Mouse (Mus musculus): ENCODE measurements around the gene Defb36. TPM values are rescaled to one million over a fixed set of nuclear protein-coding genes. Genes with fewer than 3 reads are reported as not detected.

Gene Defb36
- polyA plus RNA-seq, 1 experiment: not detected

DNA sequence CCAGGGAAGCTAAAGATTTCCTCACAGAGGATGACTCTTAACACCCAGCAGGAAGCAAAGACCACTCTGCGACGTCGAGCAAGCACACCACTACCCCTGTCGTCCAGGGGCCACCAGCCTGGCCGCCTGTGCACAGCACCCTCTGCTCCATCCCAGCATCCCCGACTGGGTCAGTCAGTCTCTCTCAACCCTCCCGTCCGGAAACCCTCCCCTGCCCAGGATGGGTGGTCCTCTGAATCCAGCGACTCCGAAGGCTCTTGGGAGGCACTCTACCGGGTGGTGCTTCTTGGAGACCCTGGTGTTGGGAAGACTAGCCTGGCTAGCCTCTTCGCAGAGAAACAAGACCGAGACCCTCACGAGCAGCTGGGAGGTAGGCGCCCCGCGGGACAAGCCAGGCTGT, 23.9 kb downstream of the Defb36 start:
- H3K27ac ChIP-seq (ENCODE audit: insufficient read depth, low read depth, low read length): peak overlapping the region; percentile 19; the same call in 1 of the 2 replicates
- TF ChIP-seq CTCF (IDR thresholded peaks at IDR 0.05; ENCODE audit: extremely low read depth, insufficient read length, insufficient replicate concordance, low read depth, low read length) (no peak), POLR2A (IDR thresholded peaks at IDR 0.05; ENCODE audit: low read depth, low read length) (no peak)
- H3K4me3 ChIP-seq (ENCODE audit: low read depth, low read length): peak overlapping the region; percentile 63
- 46% methylated on average over 17 of the region's 17 CpGs for WGBS
- peaks cover 20% of the 10 kb centered on the region for H3K27me3 ChIP-seq (ENCODE audit: control insufficient read depth, insufficient read depth, low read length)
- no peaks in the 10 kb centered on the region for H3K36me3 ChIP-seq (ENCODE audit: control insufficient read depth, insufficient read depth, low read length)
- H3K4me1 ChIP-seq (ENCODE audit: control insufficient read depth, insufficient read depth, insufficient read length, low read length): no peaks in the 10 kb centered on the region; the same call in 1 of the 2 replicates

DNA sequence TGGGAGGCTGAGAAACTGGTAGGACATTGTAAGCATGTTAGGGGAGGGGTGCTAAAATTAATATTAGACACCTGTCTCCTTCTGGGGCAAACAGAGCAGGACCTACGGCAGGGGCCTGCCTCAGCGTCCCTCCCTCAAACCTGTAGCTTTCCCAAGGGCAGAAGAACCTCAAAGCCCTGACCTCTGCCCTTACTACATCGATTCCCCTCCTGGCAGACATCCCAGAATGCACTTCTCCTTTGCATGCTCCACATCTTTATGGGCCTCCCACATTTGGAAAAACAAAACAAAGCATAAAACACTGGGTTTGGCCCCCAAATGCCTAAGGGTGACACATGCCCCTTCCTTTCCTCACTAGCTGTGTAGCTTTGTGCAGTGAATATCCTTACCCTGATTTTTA, 25.1 kb downstream of the Defb36 start:
- H3K4me3 ChIP-seq (ENCODE audit: low read depth, low read length): no peak overlapping the region; the same call in 1 of the 2 replicates

GRCm38 (mm10) chr2:152629904-152630303, 25.8 kb downstream of the Defb36 start:
- TF ChIP-seq CTCF (IDR thresholded peaks at IDR 0.05; ENCODE audit: extremely low read depth, insufficient read length, insufficient replicate concordance, low read depth, low read length): no peak
- no peak for TF ChIP-seq POLR2A (IDR thresholded peaks at IDR 0.05; ENCODE audit: low read depth, low read length)
- WGBS: 75% methylated on average over 6 of the region's 6 CpGs
- H3K27ac ChIP-seq (ENCODE audit: insufficient read depth, low read depth, low read length): no peak overlapping the region
- peaks cover 20% of the 10 kb centered on the region for H3K27me3 ChIP-seq (ENCODE audit: control insufficient read depth, insufficient read depth, low read length)
- no peak overlapping the region for H3K4me3 ChIP-seq (ENCODE audit: low read depth, low read length)
- H3K36me3 ChIP-seq (ENCODE audit: control insufficient read depth, insufficient read depth, low read length): no peaks in the 10 kb centered on the region
- H3K4me1 ChIP-seq (ENCODE audit: control insufficient read depth, insufficient read depth, insufficient read length, low read length): no peaks in the 10 kb centered on the region; the same call in 1 of the 2 replicates

More for the DNA sequence above, 25.1 kb downstream of the Defb36 start:
- 29% methylated on average over 3 of the region's 3 CpGs for WGBS
- Histone ChIP-seq H3K36me3 (ENCODE audit: control insufficient read depth, insufficient read depth, low read length) (no peaks in the 10 kb centered on the region), H3K27ac (ENCODE audit: insufficient read depth, low read depth, low read length) (no peak overlapping the region), H3K4me1 (ENCODE audit: control insufficient read depth, insufficient read depth, insufficient read length, low read length) (no peaks in the 10 kb centered on the region; the same call in 1 of the 2 replicates), H3K27me3 (ENCODE audit: control insufficient read depth, insufficient read depth, low read length) (peaks cover 20% of the 10 kb centered on the region)
- TF ChIP-seq CTCF (IDR thresholded peaks at IDR 0.05; ENCODE audit: extremely low read depth, insufficient read length, insufficient replicate concordance, low read depth, low read length) (no peak), POLR2A (IDR thresholded peaks at IDR 0.05; ENCODE audit: low read depth, low read length) (no peak)

DNA sequence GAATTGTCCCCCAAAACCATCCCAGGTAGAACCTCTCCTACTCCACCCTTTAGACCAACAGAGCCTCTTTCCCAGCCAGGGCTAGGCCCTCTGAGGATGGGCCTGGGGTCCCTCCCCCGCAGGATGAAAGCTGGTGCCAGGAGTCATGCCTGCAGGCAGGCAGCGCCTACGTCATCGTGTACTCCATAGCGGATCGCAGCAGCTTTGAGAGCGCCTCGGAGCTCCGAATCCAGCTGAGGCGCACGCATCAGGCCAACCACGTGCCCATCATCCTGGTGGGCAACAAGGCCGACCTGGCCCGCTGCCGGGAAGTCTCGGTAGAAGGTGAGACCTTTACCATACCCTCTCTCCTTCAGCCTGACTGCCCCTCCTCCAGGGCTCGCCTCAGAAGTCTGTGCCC, 29.2 kb downstream of the Defb36 start:
- Histone ChIP-seq H3K4me1 (ENCODE audit: control insufficient read depth, insufficient read depth, insufficient read length, low read length) (no peaks in the 10 kb centered on the region), H3K36me3 (ENCODE audit: control insufficient read depth, insufficient read depth, low read length) (no peaks in the 10 kb centered on the region), H3K27me3 (ENCODE audit: control insufficient read depth, insufficient read depth, low read length) (no peaks in the 10 kb centered on the region; the same call in none of the 2 replicates), H3K4me3 (ENCODE audit: low read depth, low read length) (no peak overlapping the region), H3K27ac (ENCODE audit: insufficient read depth, low read depth, low read length) (no peak overlapping the region)
- WGBS: 35% methylated on average over 17 of the region's 17 CpGs
- no peak for TF ChIP-seq POLR2A (IDR thresholded peaks at IDR 0.05; ENCODE audit: low read depth, low read length)
- no peak for TF ChIP-seq CTCF (IDR thresholded peaks at IDR 0.05; ENCODE audit: extremely low read depth, insufficient read length, insufficient replicate concordance, low read depth, low read length)

DNA sequence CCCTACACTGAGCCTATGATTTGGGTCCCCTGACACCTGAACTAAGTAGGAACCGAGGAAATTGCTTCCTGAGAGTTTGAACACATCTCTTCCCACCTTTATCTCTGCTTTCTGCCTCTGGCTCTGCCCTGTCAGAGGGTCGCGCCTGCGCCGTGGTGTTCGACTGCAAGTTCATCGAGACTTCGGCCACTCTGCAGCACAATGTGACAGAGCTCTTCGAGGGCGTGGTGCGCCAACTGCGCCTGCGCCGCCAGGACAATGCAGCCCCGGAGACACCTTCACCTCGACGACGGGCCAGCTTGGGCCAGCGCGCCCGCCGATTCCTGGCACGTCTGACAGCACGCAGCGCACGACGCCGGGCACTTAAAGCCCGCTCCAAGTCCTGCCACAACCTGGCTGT, 30.2 kb downstream of the Defb36 start:
- no peak overlapping the region for H3K4me3 ChIP-seq (ENCODE audit: low read depth, low read length)
- no peaks in the 10 kb centered on the region; the same call in none of the 2 replicates for H3K27me3 ChIP-seq (ENCODE audit: control insufficient read depth, insufficient read depth, low read length)
- H3K4me1 ChIP-seq (ENCODE audit: control insufficient read depth, insufficient read depth, insufficient read length, low read length): no peaks in the 10 kb centered on the region
- WGBS: 54% methylated on average over 29 of the region's 29 CpGs
- no peak overlapping the region for H3K27ac ChIP-seq (ENCODE audit: insufficient read depth, low read depth, low read length)
- no peak for TF ChIP-seq CTCF (IDR thresholded peaks at IDR 0.05; ENCODE audit: extremely low read depth, insufficient read length, insufficient replicate concordance, low read depth, low read length)
- no peak for TF ChIP-seq POLR2A (IDR thresholded peaks at IDR 0.05; ENCODE audit: low read depth, low read length)
- H3K36me3 ChIP-seq (ENCODE audit: control insufficient read depth, insufficient read depth, low read length): no peaks in the 10 kb centered on the region

- H3K36me3 ChIP-seq (ENCODE audit: control insufficient read depth, insufficient read depth, low read length): no peaks in the 10 kb centered on the region
- H3K4me3 ChIP-seq (ENCODE audit: low read depth, low read length): peak overlapping the region; percentile 18; the same call in 1 of the 2 replicates
- no peaks in the 10 kb centered on the region for H3K4me1 ChIP-seq (ENCODE audit: control insufficient read depth, insufficient read depth, insufficient read length, low read length)
- WGBS: 67% methylated on average over 23 of the region's 23 CpGs
- H3K27ac ChIP-seq (ENCODE audit: insufficient read depth, low read depth, low read length): peak overlapping the region; percentile 78
- TF ChIP-seq POLR2A (IDR thresholded peaks at IDR 0.05; ENCODE audit: low read depth, low read length) (no peak), CTCF (IDR thresholded peaks at IDR 0.05; ENCODE audit: extremely low read depth, insufficient read length, insufficient replicate concordance, low read depth, low read length) (no peak)
- no peaks in the 10 kb centered on the region; the same call in none of the 2 replicates for H3K27me3 ChIP-seq (ENCODE audit: control insufficient read depth, insufficient read depth, low read length)
These were observed 32.3 kb downstream of the Defb36 start for GRCm38 (mm10) chr2:152636246-152637005.

DNA sequence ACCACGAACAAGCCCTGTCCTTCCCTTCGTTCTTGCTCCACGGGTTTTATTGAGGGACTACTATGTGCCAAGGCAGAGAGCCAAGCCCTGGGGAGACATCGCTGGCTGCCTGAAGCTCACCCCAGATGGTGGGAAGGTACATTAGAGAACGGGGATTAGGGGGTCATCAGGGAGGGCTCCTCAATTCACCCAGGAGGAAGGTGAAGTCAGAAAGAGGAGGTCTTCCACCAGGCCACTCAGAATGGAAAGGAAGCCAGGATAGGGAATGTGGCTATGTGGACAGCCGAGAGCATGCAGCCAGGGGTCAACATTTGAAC, 32.8 kb downstream of the Defb36 start:
- no peaks in the 10 kb centered on the region; the same call in none of the 2 replicates for H3K27me3 ChIP-seq (ENCODE audit: control insufficient read depth, insufficient read depth, low read length)
- no peak overlapping the region for H3K4me3 ChIP-seq (ENCODE audit: low read depth, low read length)
- H3K36me3 ChIP-seq (ENCODE audit: control insufficient read depth, insufficient read depth, low read length): no peaks in the 10 kb centered on the region
- TF ChIP-seq POLR2A (IDR thresholded peaks at IDR 0.05; ENCODE audit: low read depth, low read length): no peak
- H3K27ac ChIP-seq (ENCODE audit: insufficient read depth, low read depth, low read length): peak overlapping the region; percentile 60
- WGBS: 60% methylated on average over 6 of the region's 6 CpGs
- H3K4me1 ChIP-seq (ENCODE audit: control insufficient read depth, insufficient read depth, insufficient read length, low read length): no peaks in the 10 kb centered on the region

Data from small intestine, adult 2 months (tissue).